Mouse (Mus musculus) thymus, adult 2 months (tissue): ENCODE measurements around the gene Otud7a. TPM values are rescaled to one million over a fixed set of nuclear protein-coding genes. Genes with fewer than 3 reads are reported as not detected.

Source experiments
- DNase-seq: peaks from one replicate; pipeline ENCODE4 v3.0.0; 2021
- H3K27ac ChIP-seq: fragments of 200-500 bp; 2 replicates; pipeline ENCODE4 v1.5.1; 2012; ENCODE audit warnings: low read length, control low read depth; ENCODE audit not compliant: control insufficient read depth, insufficient read depth
- H3K27me3 ChIP-seq: fragments of 200-500 bp; 2 replicates; pipeline ENCODE4 v1.6.1; 2012; ENCODE audit warnings: mild to moderate bottlenecking, low read length, moderate library complexity, mixed read lengths; ENCODE audit not compliant: control insufficient read depth, insufficient read depth
- H3K36me3 ChIP-seq: fragments of 200-500 bp; 2 replicates; pipeline ENCODE4 v1.6.1; 2012; ENCODE audit warnings: mild to moderate bottlenecking, low read length, moderate library complexity; ENCODE audit not compliant: control insufficient read depth, insufficient read depth
- H3K4me1 ChIP-seq: fragments of 200-500 bp; replicated peaks from 2 replicates; pipeline ENCODE4 v1.6.1; 2012; ENCODE audit warnings: low read length; ENCODE audit not compliant: control insufficient read depth, insufficient read depth
- H3K4me3 ChIP-seq: fragments of 200-500 bp; 2 replicates; pipeline ENCODE4 v1.5.1; 2012; ENCODE audit warnings: mild to moderate bottlenecking, low read length, control low read depth, moderate library complexity; ENCODE audit not compliant: control insufficient read depth, insufficient read depth
- CTCF ChIP-seq: fragments of 200-500 bp; IDR thresholded peaks from 2 replicates; pipeline ENCODE4 v1.5.1; 2012; ENCODE audit warnings: mild to moderate bottlenecking, control low read depth, low read length, moderate library complexity, borderline replicate concordance; ENCODE audit not compliant: control insufficient read depth, poor library complexity, insufficient read depth; ENCODE audit errors: extremely low read depth
- POLR2A ChIP-seq: fragments of 200-500 bp; IDR thresholded peaks from 2 replicates; pipeline ENCODE4 v1.6.1; 2012; ENCODE audit warnings: mild to moderate bottlenecking, low read length, control low read depth, moderate library complexity; ENCODE audit not compliant: control insufficient read depth, poor library complexity, insufficient read depth; ENCODE audit errors: extremely low read depth
- WGBS: fragments of 180-500 bp; shearing (Covaris S2); methylation state at CpG from one replicate; pipeline ENCODE4 v1.1.7; 2018; 5-methylcytosine and 5-hydroxymethylcytosine counted together
- polyA plus RNA-seq: library from polyadenylated mRNA; depleted of rRNA; stranded (reverse); fragments of >200 nt; gene quantifications from 2 replicates; pipeline ENCODE4 v1.2.3, GENCODE M21; 2012; rRNA removed

Gene Otud7a
- polyA plus RNA-seq, 1 experiment, result 0.12 TPM

DNA sequence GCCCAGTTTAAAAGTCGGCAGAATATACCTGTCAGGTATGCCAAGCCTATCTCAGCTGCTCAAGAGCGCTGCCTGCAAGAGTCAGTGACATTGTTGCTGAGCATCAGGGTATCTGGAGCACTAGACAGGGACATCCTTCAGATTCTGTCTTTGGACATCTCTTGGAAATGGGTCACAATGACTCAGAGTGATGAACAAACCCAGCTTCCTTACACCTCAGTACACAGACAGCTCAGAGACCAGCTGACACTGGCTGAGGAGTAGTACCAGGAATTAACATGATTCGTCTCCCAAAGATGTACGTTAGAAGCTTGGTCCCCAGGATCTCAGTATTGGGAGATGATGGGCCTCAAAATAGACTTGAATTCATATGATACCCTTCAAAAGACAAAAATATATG lies 332.8 kb downstream of the Otud7a start:
- Histone ChIP-seq H3K27ac (no peak overlapping the region), H3K27me3 (no peaks in the 10 kb centered on the region), H3K4me1 (no peaks in the 10 kb centered on the region), H3K36me3 (no peaks in the 10 kb centered on the region), H3K4me3 (no peak overlapping the region)
- no peak for DNase-seq
- TF ChIP-seq POLR2A (no peak), CTCF (no peak)
- 91% methylated on average over 4 of the region's 4 CpGs for WGBS

DNA sequence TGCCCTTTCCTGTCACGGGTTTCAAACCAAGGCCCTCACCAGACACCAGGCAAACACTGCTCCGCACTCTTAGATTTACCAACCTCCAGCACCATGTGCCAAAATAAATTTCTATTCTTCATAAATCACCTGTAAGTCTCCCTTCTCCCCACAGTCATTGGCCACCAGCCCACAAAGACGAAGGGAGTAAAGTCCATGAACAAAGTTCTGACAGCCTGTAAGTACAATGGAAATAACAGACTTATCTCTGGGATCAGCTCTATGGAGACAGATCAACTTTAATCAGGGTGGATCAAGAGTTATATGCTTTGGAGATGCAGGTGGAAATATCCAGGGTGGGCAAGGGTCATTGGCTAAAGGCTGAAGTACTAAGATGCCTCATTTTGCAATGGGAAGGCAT lies 336.3 kb downstream of the Otud7a start:
- Histone ChIP-seq H3K27me3 (no peaks in the 10 kb centered on the region), H3K4me1 (no peaks in the 10 kb centered on the region), H3K4me3 (no peak overlapping the region), H3K27ac (no peak overlapping the region), H3K36me3 (no peaks in the 10 kb centered on the region)
- 97% methylated on average over 3 of the region's 3 CpGs for WGBS
- no peak for DNase-seq
- no peak for TF ChIP-seq CTCF

DNA sequence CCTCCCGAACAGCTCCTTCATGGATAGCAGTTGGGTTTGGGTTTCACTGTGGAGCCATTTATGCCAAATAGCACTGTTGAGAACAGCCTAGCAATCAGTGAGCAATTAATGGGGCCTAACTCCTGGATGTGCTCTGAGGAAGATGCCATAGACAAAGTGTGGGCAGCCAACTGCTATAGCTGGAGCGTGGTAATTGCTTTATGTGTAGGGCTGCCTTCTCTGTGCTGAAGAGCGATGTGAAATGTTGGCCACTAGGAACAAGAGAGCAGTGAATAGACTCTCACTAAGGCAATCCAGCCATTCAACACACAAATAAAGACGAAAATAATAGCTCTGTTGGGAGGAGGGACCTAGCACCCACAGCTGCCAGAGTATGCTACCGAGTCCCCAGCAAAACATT lies 345.2 kb downstream of the Otud7a start:
- Histone ChIP-seq H3K27ac (no peak overlapping the region), H3K36me3 (no peaks in the 10 kb centered on the region), H3K4me1 (no peaks in the 10 kb centered on the region), H3K27me3 (no peaks in the 10 kb centered on the region), H3K4me3 (no peak overlapping the region)
- no peak for DNase-seq
- 93% methylated on average over 5 of the region's 5 CpGs for WGBS
- no peak for TF ChIP-seq CTCF
- TF ChIP-seq POLR2A, result no peak

DNA sequence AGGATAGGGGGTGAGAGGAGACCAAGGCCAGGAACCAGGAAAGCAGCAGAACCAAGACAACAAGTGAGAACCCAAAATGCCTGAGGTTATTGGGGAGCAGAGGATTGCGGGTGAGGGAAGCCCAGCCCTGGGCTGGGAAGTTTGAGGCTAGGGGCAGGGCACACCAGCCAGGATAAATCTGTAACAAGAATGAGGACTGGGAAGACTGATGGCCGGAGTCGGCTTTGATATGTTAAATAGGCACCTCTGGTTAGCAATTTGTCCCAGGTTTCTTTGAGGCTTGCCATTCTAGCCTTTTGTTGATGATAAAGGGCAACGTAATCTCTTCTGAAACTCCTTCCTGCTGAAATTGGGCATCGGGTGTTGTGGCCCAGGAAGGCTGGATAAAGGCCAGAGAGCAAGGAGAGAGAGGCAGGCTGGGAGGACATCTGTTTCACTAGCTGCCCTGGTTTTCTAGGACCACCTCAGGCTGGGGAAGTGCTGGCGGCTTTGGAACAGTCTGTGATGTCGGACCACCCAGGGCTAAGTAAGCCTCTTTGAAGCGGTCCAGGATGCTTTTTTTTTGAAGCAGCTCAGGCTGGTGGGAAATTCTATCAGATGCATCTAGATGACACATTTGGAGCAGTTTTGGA lies 351.6 kb downstream of the Otud7a start:
- H3K27ac ChIP-seq, result no peak overlapping the region
- no peak overlapping the region for H3K4me3 ChIP-seq
- 87% methylated on average over 8 of the region's 8 CpGs for WGBS
- no peaks in the 10 kb centered on the region for H3K36me3 ChIP-seq
- H3K4me1 ChIP-seq, result no peaks in the 10 kb centered on the region
- TF ChIP-seq POLR2A, result no peak
- TF ChIP-seq CTCF, result no peak
- H3K27me3 ChIP-seq, result no peaks in the 10 kb centered on the region
- DNase-seq, result no peak

DNA sequence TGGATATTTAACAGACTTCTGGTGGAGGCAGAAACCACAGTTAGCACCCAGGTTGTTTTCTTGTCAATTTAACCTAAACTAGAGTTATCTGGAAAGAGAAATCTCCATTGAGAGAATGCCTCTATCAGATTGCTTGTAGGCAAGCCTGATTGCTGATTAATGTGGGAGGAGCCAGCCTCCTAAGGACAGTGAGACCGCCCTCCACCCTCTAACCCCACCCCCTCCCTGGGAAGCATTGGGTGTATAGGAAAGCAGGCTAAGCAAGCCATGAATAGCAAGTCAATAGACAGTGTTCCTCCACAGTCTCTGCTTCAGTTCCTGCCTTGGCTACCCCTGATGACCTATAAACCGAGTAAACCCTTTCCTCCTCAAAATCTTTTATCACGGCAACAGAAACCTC lies 353.9 kb downstream of the Otud7a start:
- H3K4me3 ChIP-seq, result no peak overlapping the region
- 87% methylated on average over 3 of the region's 3 CpGs for WGBS
- no peaks in the 10 kb centered on the region for H3K36me3 ChIP-seq
- no peak for DNase-seq
- H3K4me1 ChIP-seq, result no peaks in the 10 kb centered on the region
- TF ChIP-seq CTCF (no peak), POLR2A (no peak)
- H3K27me3 ChIP-seq, result no peaks in the 10 kb centered on the region
- H3K27ac ChIP-seq, result no peak overlapping the region

DNA sequence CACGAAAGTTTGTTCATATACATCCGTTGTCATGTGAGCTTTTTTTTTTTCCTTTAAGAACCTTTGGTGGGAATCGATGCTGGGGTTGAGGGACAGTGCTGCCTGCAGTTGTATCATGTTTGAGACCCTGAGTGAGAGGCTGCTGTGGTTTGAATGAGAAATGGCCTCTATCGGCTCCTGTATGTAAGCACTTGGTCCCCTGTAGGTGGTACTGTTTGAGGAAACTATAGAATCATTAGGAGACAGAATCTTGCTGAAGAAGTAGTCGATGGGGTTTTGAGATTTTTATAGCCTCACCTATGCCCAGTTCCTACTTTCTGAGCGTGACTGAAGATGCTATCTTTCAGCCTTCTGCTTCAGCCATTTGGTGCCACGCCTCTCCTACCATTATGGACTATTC lies 354.8 kb downstream of the Otud7a start:
- Histone ChIP-seq H3K4me1 (no peaks in the 10 kb centered on the region), H3K27ac (no peak overlapping the region), H3K36me3 (no peaks in the 10 kb centered on the region), H3K27me3 (no peaks in the 10 kb centered on the region), H3K4me3 (no peak overlapping the region)
- no peak for TF ChIP-seq POLR2A
- DNase-seq, result no peak
- WGBS, result 95% methylated on average over 7 of the region's 7 CpGs

DNA sequence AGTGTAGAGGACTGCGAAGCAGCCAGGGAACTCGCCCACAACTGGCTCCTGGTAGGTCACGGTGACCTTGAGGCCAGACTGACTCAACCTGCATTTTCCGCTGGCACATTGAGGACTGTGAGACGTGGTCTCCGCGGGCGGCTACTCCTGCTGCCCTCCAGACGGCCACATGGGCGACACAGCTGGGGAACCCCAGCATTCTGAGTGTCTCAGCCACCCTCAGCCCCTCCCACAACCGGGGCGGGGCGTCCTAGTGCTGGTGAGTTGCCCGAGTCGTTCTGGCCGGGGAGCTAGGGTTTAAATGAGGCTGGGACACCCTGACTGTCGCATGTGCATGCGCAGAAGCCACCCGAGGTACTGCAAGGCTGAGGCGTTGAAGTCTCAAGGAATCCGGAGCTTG lies 358.2 kb downstream of the Otud7a start:
- Histone ChIP-seq H3K27me3 (no peaks in the 10 kb centered on the region), H3K4me1 (no peaks in the 10 kb centered on the region), H3K36me3 (no peaks in the 10 kb centered on the region), H3K27ac (no peak overlapping the region), H3K4me3 (no peak overlapping the region)
- 93% methylated on average over 21 of the region's 21 CpGs for WGBS
- peak; percentile 28 for DNase-seq
- TF ChIP-seq POLR2A, result no peak
- TF ChIP-seq CTCF, result no peak

Other genes with a start within 250 kb of the Otud7a start
- 0.05 TPM in 2 replicates for gene Chrna7, start 232.2 kb upstream of the Otud7a start, polyA plus RNA-seq